Mouse (Mus musculus) monocyte, adult 59 days (primary cell): Measurements from ENCODE around the gene Dhfr. TPM values are rescaled to one million over a fixed set of nuclear protein-coding genes. Genes with fewer than 3 reads are reported as not detected.

Source experiments
- total RNA-seq, 2 experiments: library from RNA; stranded (reverse); gene quantifications; one replicate each; pipeline ENCODE4 v1.2.4; 2023

The Dhfr gene
- under 1 TPM; 0.47 to 0.82 TPM for total RNA-seq

GRCm38 (mm10) chr13:92354456-92355271 lies at the start of gene Dhfr, which contains the start of gene Msh3:
TSS of gene Dhfr (plus strand) at chr13:92354726.
TSS of gene Msh3 (minus strand) at chr13:92355003.

GRCm38 (mm10) chr13:92305680-92306079 lies 48.8 kb upstream of the Dhfr start, which contains the start of gene Gm20379:
TSS of gene Gm20379 (plus strand) at chr13:92305980.

GRCm38 (mm10) chr13:92425758-92426264 lies 71.3 kb downstream of the Dhfr start, which contains the start of gene Ankrd34b:
TSS of gene Ankrd34b (plus strand) at chr13:92425896.

Other genes starting within 250 kb of the Dhfr start
- 1 to 10 TPM; 8.5 to 9.5 TPM for gene Rasgrf2, start 223.1 kb upstream of the Dhfr start, total RNA-seq
- not detected for gene Gm20379, start 48.7 kb upstream of the Dhfr start, total RNA-seq
- 10 to 100 TPM; 15.6 to 16.8 TPM for gene Msh3, start 277 bp downstream of the Dhfr start, total RNA-seq
- not detected for gene Ankrd34b, start 71.2 kb downstream of the Dhfr start, total RNA-seq
- 10 to 100 TPM in 1 of 2 experiments, 1 to 10 TPM in 1; 8.6 to 10.7 TPM for gene Fam151b, start 129.3 kb downstream of the Dhfr start, total RNA-seq
- gene Zfyve16, start 176.1 kb downstream of the Dhfr start, total RNA-seq, result 10 to 100 TPM; 27.9 to 31.6 TPM
- gene Spz1, start 221.4 kb downstream of the Dhfr start, total RNA-seq, result not detected